Mouse (Mus musculus) hindbrain, embryonic 10.5 days (tissue): ENCODE results near the gene Csf3. TPM values are rescaled to one million over a fixed set of nuclear protein-coding genes. Genes with fewer than 3 reads are reported as not detected.
"Not testable (repeated sequence)": the region's sequence is repeated elsewhere in the genome, so short reads cannot be mapped to it uniquely, and the experiment has no call there.

Source experiments
- DNase-seq: peaks from one replicate; pipeline ENCODE4 v3.0.0-alpha.2; 2017; ENCODE audit warnings: low spot score
- H3K27ac ChIP-seq: fragments of 300-500 bp; sonication (generic); 2 replicates; pipeline ENCODE4 v1.5.1; 2016; ENCODE audit warnings: mild to moderate bottlenecking, moderate library complexity
- H3K27me3 ChIP-seq: fragments of 300-500 bp; sonication (generic); 2 replicates; pipeline ENCODE4 v1.6.1; 2016; ENCODE audit warnings: mild to moderate bottlenecking; ENCODE audit not compliant: poor library complexity, insufficient read depth, severe bottlenecking
- H3K36me3 ChIP-seq: fragments of 300-500 bp; sonication (generic); 2 replicates; pipeline ENCODE4 v1.6.1; 2016; ENCODE audit warnings: mild to moderate bottlenecking, moderate library complexity
- H3K4me1 ChIP-seq: fragments of 300-500 bp; sonication (generic); replicated peaks from 2 replicates; pipeline ENCODE4 v1.6.1; 2016; ENCODE audit warnings: mild to moderate bottlenecking
- H3K4me3 ChIP-seq: fragments of 300-500 bp; sonication (generic); 2 replicates; pipeline ENCODE4 v1.5.1; 2016; ENCODE audit warnings: mild to moderate bottlenecking, moderate library complexity
- H3K9me3 ChIP-seq: fragments of 300-500 bp; sonication (generic); 2 replicates; pipeline ENCODE4 v1.6.1; 2016; ENCODE audit warnings: mild to moderate bottlenecking, moderate library complexity
- WGBS: fragments of 180-500 bp; shearing (Covaris S2); methylation state at CpG from one replicate; pipeline ENCODE4 v1.1.7; 2016; 5-methylcytosine and 5-hydroxymethylcytosine counted together
- polyA plus RNA-seq: library from polyadenylated mRNA; unstranded; fragments of >200 nt; fragmentation: Nextera tagmentation; extraction: Ambion mirVana; gene quantifications from 2 replicates; pipeline ENCODE4 v1.2.1, GENCODE M21; 2016

Gene Csf3
- polyA plus RNA-seq, 1 experiment from 2014 or later = not detected

- 75% methylated on average over 2 of the region's 2 CpGs for WGBS
- Histone ChIP-seq H3K27ac (no peak overlapping the region), H3K9me3 (no peaks in the 10 kb centered on the region), H3K4me1 (peaks cover 18% of the 10 kb centered on the region), H3K36me3 (peaks cover 81% of the 10 kb centered on the region), H3K4me3 (no peak overlapping the region), H3K27me3 (no peaks in the 10 kb centered on the region)
- DNase-seq = no peak
Observed at GRCm38 (mm10) chr11:98720756-98721155, 19.7 kb downstream of the Csf3 start.

- WGBS = 73% methylated on average over 24 of the region's 24 CpGs
- Histone ChIP-seq H3K4me1 (peaks cover 18% of the 10 kb centered on the region), H3K4me3 (no peak overlapping the region), H3K27ac (0 out of 2 replicates have a peak overlapping the region, but pooled peaks have one; percentile 8), H3K9me3 (no peaks in the 10 kb centered on the region), H3K27me3 (no peaks in the 10 kb centered on the region), H3K36me3 (peaks cover 81% of the 10 kb centered on the region)
- DNase-seq = no peak
Observed at GRCm38 (mm10) chr11:98721458-98722226, 20.6 kb downstream of the Csf3 start.

- Histone ChIP-seq H3K4me3 (no peak overlapping the region), H3K9me3 (no peaks in the 10 kb centered on the region), H3K36me3 (peaks cover 80% of the 10 kb centered on the region), H3K27me3 (no peaks in the 10 kb centered on the region), H3K4me1 (peaks cover 15% of the 10 kb centered on the region), H3K27ac (no peak overlapping the region)
- no peak for DNase-seq
- WGBS = 87% methylated on average over 7 of the region's 7 CpGs
Observed at GRCm38 (mm10) chr11:98723098-98723497, 22.0 kb downstream of the Csf3 start.

DNA sequence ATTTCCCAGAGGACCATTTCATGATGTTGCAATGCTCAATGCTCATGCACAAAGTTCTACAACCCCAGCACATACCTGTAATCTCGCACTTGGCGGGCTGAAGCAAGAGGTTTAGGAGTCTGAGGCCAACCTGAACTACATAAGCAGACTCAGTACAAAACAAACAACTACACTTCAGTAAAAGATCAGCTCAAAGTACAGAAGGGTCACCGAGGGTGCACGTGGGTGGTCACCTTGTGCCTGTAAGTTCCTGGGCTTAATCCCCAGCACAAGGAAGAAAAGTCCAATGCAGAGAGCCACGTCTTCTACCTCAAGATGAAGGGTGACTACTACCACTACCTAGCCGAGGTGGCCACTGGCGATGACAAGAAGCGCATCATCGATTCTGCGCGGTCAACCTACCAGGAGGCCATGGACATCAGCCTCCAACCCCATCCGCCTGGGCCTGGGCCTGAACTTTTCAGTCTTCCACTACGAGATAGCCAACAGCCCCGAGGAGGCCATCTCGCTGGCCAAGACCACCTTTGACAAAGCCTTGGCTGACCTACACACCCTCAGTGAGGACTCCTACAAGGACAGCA lies 25.0 kb downstream of the Csf3 start:
- no peak for DNase-seq
- Histone ChIP-seq H3K27ac (no peak overlapping the region), H3K27me3 (no peaks in the 10 kb centered on the region), H3K4me3 (no peak overlapping the region), H3K4me1 (peaks cover 21% of the 10 kb centered on the region), H3K9me3 (no peaks in the 10 kb centered on the region), H3K36me3 (peaks cover 59% of the 10 kb centered on the region)
- 94% methylated on average over 15 of the region's 15 CpGs for WGBS

GRCm38 (mm10) chr11:98729119-98729588 lies 28.1 kb downstream of the Csf3 start, which contains the start of gene Med24:
Med24 (minus strand) TSS chr11:98729435.
- Histone ChIP-seq H3K27me3 (no peaks in the 10 kb centered on the region), H3K36me3 (peaks cover 37% of the 10 kb centered on the region), H3K27ac (peak within 1 kb of the TSS; percentile 87), H3K9me3 (peaks cover 2% of the 10 kb centered on the region), H3K4me3 (peak within 1 kb of the TSS; percentile 73), H3K4me1 (peaks cover 14% of the 10 kb centered on the region)
- peak; percentile 87 for DNase-seq
- WGBS = under 1% methylated on average over 16 of the region's 16 CpGs

DNA sequence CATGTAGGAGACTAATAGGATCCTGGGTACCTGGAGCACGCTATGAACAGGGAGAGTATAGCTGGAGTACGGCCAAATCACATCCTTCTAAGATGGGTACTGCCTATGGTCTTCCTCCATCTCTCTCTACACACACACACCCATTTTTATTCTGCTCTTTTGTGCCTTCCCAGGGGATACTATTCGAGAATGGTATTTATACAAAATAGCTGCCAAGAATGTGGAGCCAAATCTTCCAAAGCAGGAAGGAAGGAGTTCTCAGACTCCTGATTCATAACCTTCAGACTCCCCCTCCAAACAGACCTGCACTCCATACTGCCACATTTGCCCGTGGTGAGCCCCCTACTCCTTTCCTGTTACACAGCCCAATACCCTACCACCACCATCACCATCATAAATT lies 29.7 kb downstream of the Csf3 start:
- Histone ChIP-seq H3K36me3 (peaks cover 22% of the 10 kb centered on the region), H3K4me1 (peaks cover 14% of the 10 kb centered on the region), H3K27me3 (no peaks in the 10 kb centered on the region), H3K27ac (no peak overlapping the region), H3K9me3 (peaks cover 9% of the 10 kb centered on the region), H3K4me3 (no peak overlapping the region)
- no peak for DNase-seq
- WGBS = 72% methylated on average over 4 of the region's 4 CpGs

DNA sequence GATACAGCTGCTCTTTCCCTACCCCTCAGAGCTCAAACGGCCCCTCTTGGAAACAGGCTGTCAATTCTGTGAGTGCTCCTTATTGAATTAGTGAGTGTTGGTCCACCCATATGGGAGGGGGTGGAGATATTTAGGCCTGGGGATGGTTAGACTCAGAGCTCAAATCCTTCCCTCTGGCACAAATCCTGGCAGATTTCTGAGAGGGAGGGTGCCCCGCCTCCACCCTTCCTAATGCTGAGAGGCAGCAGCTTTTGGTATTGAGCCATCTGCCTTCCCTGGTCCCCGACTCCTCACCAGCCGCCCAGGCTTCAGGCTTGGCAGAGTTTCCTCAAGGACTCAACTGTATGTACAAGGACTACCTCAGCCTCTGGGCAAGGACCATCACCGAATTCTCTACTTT lies 30.1 kb downstream of the Csf3 start:
- WGBS = 58% methylated on average over 5 of the region's 5 CpGs
- H3K4me1 ChIP-seq = peaks cover 14% of the 10 kb centered on the region
- H3K9me3 ChIP-seq = peaks cover 9% of the 10 kb centered on the region
- peaks cover 18% of the 10 kb centered on the region for H3K36me3 ChIP-seq
- H3K27me3 ChIP-seq = no peaks in the 10 kb centered on the region
- no peak overlapping the region for H3K27ac ChIP-seq
- no peak for DNase-seq
- no peak overlapping the region for H3K4me3 ChIP-seq

DNA sequence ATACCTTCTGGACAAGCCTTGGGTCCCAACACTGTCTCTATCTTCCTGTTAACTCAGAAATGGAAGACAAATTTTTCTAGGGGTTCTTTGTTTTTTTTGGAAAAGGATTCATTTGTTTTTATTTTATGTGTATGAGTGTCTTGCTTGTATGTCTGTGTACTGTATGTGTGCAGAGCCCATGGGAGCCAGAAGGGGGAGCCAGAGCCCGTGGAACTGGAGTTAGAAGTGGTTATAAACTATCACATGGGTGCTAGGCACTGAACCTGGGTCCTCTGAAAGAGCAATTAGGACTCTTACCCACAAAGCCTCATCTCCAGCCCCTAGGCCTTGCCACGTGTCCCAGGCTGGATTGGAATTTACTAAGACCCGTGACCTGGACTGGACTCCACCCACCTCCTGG lies 33.0 kb downstream of the Csf3 start:
- Histone ChIP-seq H3K4me1 (peaks cover 17% of the 10 kb centered on the region), H3K4me3 (no peak overlapping the region), H3K9me3 (peaks cover 9% of the 10 kb centered on the region), H3K36me3 (no peaks in the 10 kb centered on the region), H3K27me3 (0 out of 2 replicates have a peak, but pooled peaks cover 3% of the 10 kb centered on the region), H3K27ac (no peak overlapping the region)
- no peak for DNase-seq
- 81% methylated on average over 3 of the region's 3 CpGs for WGBS

DNA sequence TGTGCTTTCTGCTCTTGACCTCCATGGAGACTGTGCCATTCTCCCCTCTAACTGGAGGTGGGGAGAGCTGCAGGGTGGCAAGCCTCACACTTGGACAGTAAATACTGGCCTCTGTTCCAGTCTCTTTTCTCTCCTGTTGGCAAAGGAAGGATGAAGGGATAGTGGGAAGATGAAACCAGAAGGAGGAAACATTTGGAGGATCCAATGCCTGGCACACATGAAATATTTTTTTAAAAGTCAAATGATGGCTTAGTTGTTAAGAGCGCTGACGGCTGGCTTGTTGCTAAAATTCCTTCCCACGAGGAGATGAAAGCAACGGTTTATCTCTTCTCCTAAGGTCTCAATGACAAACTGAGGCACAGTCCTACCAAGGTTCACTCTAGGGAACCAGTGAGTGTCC lies 34.0 kb downstream of the Csf3 start:
- H3K27ac ChIP-seq = no peak overlapping the region
- DNase-seq = no peak
- peaks cover 22% of the 10 kb centered on the region for H3K4me1 ChIP-seq
- no peaks in the 10 kb centered on the region for H3K36me3 ChIP-seq
- no peak overlapping the region for H3K4me3 ChIP-seq
- 0 out of 2 replicates have a peak, but pooled peaks cover 3% of the 10 kb centered on the region for H3K27me3 ChIP-seq
- WGBS = 95% methylated on average over 4 of the region's 4 CpGs
- H3K9me3 ChIP-seq = peaks cover 9% of the 10 kb centered on the region

GRCm38 (mm10) chr11:98736176-98736575 lies 35.1 kb downstream of the Csf3 start:
- Histone ChIP-seq H3K4me3 (no peak overlapping the region), H3K9me3 (peaks cover 9% of the 10 kb centered on the region), H3K27me3 (0 out of 2 replicates have a peak, but pooled peaks cover 3% of the 10 kb centered on the region), H3K4me1 (peaks cover 32% of the 10 kb centered on the region), H3K36me3 (no peaks in the 10 kb centered on the region), H3K27ac (no peak overlapping the region)
- whole genome bisulfite sequencing = 93% methylated on average over 1 of the region's 1 CpGs
- DNase-seq = no peak

- not testable (repeated sequence) for H3K4me3 ChIP-seq, H3K36me3 ChIP-seq, DNase-seq, H3K27ac ChIP-seq, H3K27me3 ChIP-seq, H3K9me3 ChIP-seq
- H3K4me1 ChIP-seq = peaks cover 43% of the 10 kb centered on the region
- WGBS = 91% methylated on average over 2 of the region's 2 CpGs
Observed at GRCm38 (mm10) chr11:98737220-98737619, 36.2 kb downstream of the Csf3 start.

- peaks cover 55% of the 10 kb centered on the region for H3K4me1 ChIP-seq
- H3K27me3 ChIP-seq = 0 out of 2 replicates have a peak, but pooled peaks cover 3% of the 10 kb centered on the region
- peaks cover 9% of the 10 kb centered on the region for H3K9me3 ChIP-seq
- WGBS = 25% methylated on average over 4 of the region's 4 CpGs
- peak overlapping the region; percentile 79 for H3K27ac ChIP-seq
- no peaks in the 10 kb centered on the region for H3K36me3 ChIP-seq
- peak; percentile 51 for DNase-seq
- peak overlapping the region; percentile 24 for H3K4me3 ChIP-seq
Observed at GRCm38 (mm10) chr11:98738428-98738911, 37.4 kb downstream of the Csf3 start.

GRCm38 (mm10) chr11:98738925-98739324 lies 37.9 kb downstream of the Csf3 start:
- 59% methylated on average over 9 of the region's 9 CpGs for WGBS
- H3K4me3 ChIP-seq = peak overlapping the region; percentile 24; the same call in 1 of the 2 replicates
- H3K27me3 ChIP-seq = 0 out of 2 replicates have a peak, but pooled peaks cover 3% of the 10 kb centered on the region
- H3K9me3 ChIP-seq = peaks cover 9% of the 10 kb centered on the region
- H3K4me1 ChIP-seq = peaks cover 60% of the 10 kb centered on the region
- no peaks in the 10 kb centered on the region for H3K36me3 ChIP-seq
- DNase-seq = no peak
- H3K27ac ChIP-seq = peak overlapping the region; percentile 79
